Mouse (Mus musculus): Measurements from ENCODE around the gene Arcn1. TPM values are rescaled to one million over a fixed set of nuclear protein-coding genes. Genes with fewer than 3 reads are reported as not detected.

The Arcn1 gene
- total RNA-seq, 2 experiments from 2014 or later, result 124 to 142 TPM

DNA sequence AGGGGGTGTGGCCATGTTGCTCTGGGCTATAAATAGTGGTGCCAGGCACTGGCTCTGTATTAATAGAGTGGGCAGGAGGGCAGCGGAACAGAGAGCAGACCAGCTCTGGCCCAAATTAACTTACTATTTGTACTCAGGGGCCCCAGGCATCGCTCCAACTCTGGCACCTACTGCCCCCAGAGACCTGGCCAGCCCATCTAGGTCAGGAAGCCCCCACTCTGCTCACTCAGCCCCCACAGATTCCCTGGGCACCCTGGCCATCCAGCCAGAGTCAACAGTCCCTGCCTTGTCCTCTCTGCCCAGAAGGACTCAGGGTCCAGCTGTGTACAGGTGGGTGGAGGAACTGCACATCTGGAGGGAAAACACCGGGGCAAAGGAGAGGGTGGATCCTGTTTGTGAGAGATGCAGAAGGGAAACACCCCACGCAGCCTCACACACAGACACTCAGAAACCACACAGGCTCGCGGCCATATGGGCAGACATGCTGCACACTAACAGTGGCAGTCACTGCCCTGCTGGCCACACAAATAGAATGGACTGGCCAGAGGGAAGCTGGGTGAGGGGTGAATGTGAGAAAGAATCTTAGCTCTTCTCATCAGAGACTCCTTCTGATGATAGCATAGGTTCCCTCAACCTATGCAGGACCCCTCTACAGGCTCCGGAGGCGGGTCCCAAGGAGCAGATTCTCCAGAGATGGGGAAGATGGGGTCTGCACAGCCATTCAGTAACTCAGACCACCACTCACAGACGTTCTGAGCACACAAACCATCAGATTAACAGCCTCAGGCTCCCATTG lies 47.1 kb downstream of the Arcn1 start:
- DNase-seq (ENCODE audit: low spot score in 2 of 2), result no peak

DNA sequence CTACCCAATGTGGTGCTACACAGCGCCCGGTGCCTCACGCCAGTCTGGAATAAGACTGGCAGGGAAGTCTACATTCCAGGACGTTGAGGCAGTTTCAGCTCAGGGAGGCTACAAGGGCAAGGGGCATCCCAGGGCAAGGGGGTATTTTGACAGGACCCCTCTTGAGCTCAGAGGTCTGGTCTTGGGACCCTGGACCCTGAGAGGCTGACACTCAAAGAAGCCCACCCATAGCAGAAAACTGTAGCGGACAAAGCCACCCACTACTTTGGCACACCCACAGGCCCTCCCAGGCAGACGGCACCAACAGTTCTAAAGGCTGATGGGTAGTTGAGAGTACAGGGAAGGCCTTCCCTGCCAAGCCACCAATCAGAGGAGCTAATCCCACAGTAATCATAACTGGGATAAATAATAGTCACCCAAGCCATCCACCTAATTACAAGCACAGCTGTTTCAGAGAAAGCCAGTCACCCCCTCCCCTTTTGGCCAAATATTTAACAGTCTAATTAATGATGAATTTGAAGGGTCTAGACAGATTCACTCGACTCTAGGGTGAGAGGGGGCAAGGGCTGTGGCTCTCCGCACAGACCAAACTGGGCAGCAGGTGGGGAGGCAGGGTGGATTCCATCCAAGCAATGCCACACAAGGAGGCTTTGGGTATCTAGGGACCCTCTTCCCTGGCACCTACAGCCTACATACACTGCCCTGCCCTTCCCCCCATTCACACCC lies 47.9 kb downstream of the Arcn1 start:
- no peak for DNase-seq (ENCODE audit: low spot score in 2 of 2)

DNA sequence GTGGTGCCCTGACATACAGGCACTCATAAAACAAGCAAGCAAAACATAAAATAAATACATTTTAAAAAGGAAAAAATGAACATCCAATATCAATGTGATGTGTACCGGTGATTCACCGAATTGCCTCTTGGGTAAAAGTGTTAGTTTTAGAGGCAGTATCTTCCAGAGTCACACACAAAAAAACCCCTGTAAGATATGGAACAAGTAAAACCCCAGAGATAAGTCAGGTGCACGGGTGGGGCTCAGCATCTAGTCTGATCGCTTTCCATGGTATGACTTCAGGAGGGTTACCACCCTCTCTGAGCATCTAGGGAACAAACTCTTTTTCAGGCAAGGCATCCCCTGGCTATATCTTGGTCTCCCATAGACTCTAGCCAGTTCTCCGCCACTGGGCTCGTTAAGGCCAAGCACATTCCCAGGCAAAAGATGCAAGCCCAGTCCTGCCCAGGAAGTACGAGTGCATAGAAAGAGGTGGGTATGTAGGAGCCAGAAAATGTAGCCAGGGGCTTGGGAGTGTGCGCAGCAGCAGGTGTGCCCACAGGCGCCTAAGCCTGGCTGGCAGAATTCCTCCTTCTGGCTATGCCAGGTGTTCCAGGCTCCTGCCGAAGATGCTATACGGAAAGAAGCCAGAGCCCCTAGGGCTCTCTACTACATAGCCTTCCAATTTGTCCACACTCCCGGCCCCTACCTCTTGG lies 48.6 kb downstream of the Arcn1 start:
- no peak for DNase-seq (ENCODE audit: low spot score in 2 of 2)

DNA sequence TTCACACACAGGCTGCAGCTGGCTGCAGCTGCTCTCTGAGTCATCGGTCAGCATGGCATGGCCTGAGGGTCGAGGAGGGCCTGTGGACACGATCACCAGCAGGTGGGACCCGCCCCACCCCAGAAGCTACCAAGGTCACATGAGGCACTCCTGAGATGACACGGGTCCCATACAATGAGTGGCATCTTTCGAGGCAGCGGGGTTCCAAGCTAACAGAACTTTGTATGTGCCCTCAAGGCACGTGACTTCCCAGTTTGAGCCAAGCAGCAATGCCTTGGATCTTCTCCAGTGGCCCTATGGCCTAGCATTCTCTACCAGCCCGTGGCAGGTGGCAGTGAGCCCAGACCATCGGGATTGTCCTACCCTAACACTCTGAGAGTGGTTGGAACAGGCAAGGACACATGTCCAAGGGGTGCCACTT lies 49.8 kb downstream of the Arcn1 start:
- no peak for DNase-seq (ENCODE audit: low spot score in 2 of 2)

DNA sequence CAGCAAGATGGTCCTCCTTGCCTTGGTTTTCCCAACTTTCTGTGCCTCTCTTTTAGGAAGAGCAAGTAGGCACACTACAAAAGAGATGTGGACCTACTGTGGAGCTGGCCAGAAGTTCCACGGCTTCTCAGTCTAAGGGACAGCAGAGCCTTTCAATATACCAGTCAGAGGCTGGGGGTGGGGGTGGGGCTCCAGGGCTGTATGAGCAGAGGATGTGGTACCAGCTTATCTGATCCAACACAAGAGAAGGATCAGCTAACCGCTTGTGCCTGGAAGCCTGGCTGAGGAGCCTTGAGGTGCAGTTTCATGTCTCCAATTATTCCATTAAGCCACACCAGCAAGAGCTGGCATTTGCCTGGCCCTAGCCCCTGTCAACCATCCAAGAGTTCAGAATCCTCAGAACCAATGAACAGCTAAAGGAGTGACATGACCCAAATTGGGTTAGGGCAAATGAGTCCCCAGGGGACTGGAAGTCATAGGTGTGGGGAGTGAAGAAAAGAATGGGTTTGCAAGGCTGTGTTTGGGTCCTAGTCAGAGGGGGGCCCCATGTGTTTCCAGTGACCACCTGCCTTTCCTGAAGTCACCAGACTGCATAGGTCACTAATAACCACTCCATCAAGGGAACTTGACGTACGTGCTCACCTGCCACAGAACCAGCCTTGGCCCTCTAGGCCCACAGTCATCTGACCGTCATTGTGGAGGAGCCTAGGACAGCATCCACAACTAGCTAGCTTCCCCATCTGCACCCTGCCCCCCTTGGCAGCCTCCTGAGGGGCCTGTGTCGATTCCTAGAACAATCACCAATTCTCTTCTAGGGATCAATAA lies 50.4 kb downstream of the Arcn1 start:
- no peak for DNase-seq (ENCODE audit: low spot score in 2 of 2)

DNA sequence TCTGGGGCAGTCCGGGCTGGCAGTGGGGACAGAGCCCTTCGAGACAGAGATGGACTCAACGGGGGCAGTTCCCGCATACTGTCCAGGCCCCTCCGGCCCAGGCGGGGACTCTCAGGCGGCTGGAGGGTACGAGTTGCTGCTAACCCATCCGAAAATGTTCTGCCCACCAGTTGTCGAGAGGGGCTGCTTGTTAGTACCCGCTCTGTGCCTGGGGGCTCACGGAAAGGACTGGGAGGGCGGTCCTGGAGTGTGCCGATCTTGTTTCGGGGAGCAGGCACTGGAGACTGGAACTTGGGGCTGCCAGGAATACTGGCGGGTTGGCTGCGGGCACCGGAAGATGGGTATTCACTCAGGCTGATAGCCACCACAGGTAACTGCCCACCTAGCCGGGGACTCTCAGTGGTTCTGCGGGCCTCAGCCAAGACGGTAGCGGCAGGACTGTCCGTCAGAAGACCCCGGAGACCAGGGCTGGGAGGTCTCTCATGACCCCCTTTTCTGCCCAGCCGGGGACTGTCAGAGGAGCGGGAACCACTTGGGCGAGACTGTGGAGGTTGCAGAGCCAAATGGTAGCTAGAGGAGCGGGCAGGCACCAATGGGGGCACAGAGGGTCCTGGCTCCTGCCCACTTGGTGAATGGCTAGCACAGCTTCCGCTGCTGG lies 51.8 kb downstream of the Arcn1 start:
- DNase-seq (ENCODE audit: low spot score in 2 of 2), result no peak

DNA sequence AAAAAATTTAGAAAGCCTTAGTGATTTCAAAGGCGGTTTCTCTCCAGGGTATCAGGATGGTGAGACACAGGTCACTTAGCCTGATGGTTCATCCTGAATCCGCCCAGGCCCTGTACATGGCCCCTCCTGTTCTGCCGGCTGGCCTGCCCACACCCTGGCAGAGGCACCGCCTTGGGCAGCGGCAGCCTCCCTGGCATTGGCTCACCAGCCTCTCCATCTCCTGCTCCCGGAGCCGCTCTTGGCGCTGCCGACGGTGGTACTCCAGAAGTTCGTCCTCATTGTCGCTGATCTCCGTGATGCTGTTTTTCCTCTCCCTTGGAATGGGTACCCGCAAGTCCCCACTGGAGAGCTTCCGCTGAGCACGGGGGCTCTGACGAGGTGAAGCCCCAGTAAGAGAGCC lies 52.5 kb downstream of the Arcn1 start:
- DNase-seq (ENCODE audit: low spot score in 2 of 2), result peak in 1 of 2 experiments; percentile 9

DNA sequence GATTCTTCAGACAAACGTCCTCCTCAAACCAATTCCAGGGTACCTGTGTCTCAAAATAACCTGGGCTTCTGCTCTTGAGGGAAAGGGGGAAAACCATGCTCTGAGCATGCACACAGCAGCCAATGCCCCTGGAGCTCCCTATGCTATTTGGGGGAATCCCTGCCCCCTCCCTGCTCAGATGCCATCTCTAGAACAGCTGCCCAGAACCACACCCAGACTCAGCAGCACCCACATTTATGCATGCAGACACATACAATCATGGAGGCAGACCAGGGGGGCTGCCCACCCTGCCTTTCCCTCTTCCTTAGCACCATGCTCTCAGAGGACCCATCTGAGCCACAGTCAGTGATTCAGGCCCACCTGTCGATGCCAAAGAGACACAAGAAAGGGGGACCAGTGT lies 54.1 kb downstream of the Arcn1 start:
- DNase-seq (ENCODE audit: low spot score in 2 of 2), result no peak

DNA sequence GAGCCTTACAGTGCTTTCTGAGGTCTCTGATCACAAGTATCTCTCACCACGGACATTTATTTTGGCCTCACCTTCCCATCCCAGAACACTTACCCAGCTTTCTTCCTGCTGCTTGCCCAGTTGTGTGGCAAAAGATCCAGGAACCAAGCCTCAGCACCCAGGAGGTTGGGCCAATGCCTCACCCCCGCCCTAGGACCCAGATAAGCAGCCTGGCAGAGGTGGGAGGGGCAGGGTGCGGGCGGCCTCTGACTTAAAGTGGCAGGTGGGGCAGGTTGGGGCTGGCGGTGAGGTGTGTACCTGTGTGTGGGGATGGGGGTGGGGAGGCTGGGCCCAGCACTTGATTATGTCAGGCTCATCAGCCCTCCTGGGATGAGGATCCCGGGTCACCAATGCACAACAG lies 54.6 kb downstream of the Arcn1 start:
- DNase-seq (ENCODE audit: low spot score in 2 of 2), result no peak

DNA sequence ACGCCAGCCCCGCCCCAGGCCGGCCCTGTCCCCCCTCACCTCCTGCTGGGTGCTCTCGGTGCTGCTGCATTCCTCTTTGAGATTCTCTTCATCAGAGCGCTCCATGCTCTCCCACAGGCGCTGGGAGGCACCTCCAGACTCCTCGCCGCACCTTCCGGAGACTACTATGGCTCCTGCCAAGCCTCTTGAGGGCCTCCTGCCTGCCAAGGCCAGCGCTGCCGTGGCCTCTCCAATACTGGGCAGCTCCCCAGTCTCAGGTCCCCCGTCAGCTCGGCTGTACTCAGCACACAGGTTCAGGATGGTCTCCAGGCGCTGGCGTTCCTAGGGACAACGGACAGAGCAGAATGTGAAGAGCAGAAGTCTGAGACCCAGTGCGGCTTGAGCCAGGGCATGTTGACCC lies 56.0 kb downstream of the Arcn1 start:
- DNase-seq (ENCODE audit: low spot score in 2 of 2), result no peak

DNA sequence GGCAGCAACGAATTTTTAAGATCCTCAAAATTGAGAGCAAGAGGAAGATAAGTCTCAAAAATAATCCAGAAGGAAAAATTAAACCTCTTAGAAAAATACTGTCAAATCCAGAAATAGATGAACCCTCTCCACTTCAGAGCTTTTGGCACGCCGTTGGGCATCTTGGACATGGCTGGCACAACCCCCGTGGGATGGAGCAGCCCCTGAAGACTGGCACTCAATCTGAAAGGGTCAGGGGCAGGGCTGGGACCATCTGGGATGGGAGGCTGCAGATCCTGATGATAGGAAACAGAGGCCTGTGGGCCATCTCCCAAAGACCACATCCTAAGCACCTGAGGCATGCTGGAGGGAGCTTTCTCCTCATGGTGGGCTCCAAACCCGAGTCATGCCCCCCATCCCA lies 57.4 kb downstream of the Arcn1 start:
- DNase-seq (ENCODE audit: low spot score in 2 of 2), result no peak

DNA sequence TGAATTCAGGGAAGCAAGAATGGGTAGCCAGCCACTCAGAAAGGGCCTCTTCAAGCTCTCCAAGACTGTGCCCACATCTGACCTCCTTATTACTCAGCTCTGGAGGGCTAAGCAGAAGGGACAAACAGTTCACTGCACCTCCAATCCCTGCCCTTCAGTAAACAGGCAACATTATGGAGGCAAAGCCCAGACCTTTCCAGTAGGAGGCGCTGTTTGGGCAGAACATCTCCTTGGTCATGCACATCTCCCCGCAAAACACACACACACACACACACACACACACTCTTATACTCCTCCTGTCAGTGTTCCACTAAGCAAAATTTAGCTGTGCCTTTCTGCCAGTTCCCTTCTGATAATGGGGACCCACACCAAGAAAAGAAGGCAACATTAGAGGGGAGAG lies 58.0 kb downstream of the Arcn1 start:
- no peak for DNase-seq (ENCODE audit: low spot score in 2 of 2)

DNA sequence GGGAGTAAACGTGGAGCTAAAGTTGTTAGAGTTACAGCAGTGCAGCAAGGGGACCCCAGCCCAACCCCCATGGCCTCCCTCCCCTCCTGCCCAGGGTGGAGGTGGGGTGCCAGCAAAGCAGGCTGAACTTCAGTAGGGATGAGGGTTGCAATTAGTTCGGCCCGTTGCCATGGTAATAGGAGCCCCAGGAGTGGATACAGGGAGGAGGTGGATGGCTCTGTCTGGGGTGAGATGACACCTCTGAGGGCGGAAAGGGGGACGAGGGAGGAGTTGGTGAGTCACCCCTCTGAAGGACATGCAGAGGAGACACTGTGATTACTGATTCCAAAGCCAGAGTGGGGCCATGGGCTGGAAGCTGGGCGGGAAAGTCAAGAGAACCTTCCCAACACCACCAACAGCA lies 58.7 kb downstream of the Arcn1 start:
- no peak for DNase-seq (ENCODE audit: low spot score in 2 of 2)

DNA sequence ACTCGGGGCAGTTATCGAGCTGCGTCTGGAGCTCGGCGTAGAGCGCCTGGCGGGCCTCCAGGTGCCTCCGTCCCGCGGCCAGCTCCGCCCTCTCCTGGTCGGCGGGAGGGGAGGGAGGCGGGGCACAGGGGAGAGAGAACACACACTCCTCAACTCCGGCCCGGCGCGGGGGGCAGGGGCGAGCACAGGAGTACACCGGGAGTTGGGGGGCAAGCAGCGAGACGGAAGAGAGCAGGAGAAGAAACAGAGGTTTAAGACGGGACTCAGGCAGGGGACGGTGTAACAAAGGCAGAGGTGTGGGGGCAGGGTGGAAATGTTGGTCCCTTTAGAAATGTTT lies 59.2 kb downstream of the Arcn1 start:
- peak; percentile 73 to 81 for DNase-seq (ENCODE audit: low spot score in 2 of 2)

DNA sequence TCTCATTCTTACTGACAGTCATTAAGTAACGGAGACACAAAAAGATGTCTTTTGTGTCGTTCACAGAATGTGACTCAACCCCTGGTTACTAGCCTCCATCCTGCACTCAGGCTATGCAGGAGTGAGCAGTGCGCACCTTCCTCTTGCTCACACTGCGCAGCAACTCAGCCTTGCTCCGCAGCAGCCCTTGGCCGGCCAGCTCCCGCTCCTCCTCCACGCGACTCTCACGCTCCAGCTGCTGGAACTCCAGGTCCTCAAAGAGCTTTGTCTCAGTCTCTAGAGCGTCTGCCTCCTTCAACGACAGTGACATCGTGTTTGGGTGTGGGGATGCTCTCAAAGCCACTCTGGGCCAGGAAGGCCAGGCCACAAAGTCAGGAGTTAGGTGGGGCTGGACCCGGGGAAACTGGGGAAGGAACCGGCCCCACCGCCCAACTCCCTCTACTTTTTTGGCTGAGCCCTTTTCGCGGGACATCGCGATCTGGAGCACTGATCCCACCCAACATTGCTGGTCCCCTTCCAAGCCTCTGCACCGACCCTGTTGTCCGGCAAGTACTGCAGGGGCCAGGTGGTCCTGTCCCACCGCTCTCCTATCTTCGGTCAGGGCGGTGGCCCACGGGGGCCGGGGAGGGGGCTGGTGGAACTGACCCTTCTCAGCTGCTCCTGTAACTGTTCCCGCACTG lies 59.8 kb downstream of the Arcn1 start:
- no peak for DNase-seq (ENCODE audit: low spot score in 2 of 2)

DNA sequence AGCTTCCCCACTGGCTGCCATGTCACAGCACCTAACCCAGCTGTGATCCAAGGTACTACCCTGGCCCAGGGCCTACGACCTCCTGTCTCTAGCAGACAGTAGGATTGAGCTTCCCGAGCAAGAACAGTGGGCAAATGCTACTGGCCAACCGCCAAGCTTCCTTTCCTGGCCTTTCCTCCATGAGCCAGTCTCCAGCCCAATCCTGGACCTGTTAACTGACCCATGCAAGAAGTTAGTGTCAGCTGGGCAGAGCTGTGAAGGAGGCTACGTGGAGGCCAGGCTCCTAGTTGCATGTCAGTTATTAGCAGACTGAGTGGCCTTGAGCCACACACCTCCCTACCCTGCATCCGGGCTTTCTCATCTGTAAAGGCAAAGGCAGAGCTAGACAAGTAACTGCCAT lies 67.9 kb downstream of the Arcn1 start:
- DNase-seq (ENCODE audit: low spot score in 2 of 2), result no peak

DNA sequence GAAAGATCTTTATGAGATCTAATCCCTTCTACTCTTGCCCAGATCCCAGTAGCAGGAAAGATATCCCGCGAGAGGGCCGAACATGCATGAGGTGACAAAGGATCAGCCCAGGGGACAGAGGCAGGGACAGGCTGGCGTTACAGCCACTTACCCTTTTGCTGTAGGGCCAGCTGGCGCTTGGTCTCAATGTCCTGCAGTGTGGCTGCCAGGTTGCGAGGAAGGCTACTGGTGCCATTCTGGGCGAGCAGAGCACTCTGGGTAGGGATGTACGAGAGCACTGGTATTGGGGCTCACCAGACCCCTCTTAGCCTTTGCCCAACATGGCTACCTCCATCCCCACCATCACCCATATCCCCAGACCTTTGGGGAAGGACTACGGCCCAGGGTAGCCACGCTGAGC lies 68.4 kb downstream of the Arcn1 start:
- no peak for DNase-seq (ENCODE audit: low spot score in 2 of 2)

DNA sequence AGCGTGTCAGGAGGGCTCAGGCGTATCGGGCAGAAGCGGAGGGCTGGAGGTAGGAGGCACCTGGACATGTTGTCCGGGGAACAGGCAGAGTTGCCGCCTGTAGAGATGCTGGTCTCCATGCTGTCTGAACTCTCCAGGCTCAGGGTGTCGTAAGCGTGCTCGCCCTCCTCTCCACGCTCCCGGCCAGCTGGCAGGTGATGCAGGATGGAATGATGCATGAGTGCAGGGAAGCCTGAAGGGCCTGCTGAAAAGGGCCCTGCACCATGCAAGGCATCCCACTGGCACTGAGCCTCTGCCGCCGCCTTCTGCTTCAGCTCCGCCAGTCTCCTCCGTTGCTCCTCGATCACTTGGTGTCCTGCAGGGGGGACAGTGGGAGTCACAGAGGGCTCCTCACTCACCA lies 69.8 kb downstream of the Arcn1 start:
- no peak for DNase-seq (ENCODE audit: low spot score in 2 of 2)

DNA sequence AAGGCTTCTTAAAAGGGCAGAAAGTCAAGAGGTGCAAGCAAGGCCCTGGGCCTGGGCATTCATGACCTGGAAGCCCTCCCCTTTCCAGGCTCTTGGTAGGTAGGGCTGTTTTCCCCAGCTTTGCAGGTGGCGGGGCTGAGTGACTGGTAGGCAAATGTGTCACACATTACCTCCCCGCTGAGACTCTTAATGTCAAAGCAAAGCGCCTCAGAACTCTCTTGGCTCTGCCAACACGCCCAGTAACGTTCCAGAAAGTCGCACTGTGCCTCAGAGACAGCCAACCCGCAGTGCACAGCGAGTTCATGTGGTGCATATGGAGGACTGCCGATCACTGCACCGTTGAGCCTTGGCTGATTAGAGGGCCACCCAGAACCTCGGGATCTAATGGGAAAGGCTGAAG lies 74.6 kb downstream of the Arcn1 start:
- no peak for DNase-seq (ENCODE audit: low spot score in 2 of 2)
